11 mouse cellular contexts compared by ENCODE assay signal in the genomic region with DNA sequence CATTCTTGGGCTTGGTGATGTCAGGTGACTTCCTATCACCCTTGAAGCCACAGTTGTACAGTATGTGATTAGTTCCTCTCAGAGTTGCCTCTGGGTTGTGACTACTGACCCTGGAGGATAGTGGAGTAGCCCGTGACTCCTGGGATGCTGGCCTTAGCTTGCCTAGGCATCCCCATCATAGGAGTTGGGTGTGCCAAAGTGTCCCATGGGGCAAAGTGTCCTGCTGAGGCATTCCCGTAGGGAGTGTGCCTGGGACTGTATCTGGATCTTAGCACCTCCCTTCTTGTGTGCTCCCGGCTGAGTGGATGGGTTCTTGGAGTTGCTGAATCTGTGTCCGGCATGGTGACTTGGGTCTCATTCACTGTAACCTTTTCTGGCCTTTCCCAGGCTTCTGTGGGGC. TPM values are rescaled to one million over a fixed set of nuclear protein-coding genes. Genes with fewer than 3 reads are reported as not detected.
DNase-seq lines count a peak whose midpoint lies in the region; ATAC-seq and TF ChIP-seq lines count a peak whose summit lies in the region.
"Had no signal": no experiment of that assay in that cellular context is flagged by ENCODE, and none has a peak within 500 bp of the region (broad histone marks: within the 10 kb centered on the region; RNA-seq: fewer than 3 reads in every experiment).

No protein-coding gene starts in this region.

- H3K27me3 ChIP-seq in heart, embryonic 10.5 days (ENCODE audit: insufficient read depth, poor library complexity, severe bottlenecking), result no peaks in the 10 kb centered on the region
- H3K27me3 ChIP-seq in hindbrain, postnatal 0 days (ENCODE audit: insufficient read depth, low read length), result no peaks in the 10 kb centered on the region
- no peaks in the 10 kb centered on the region for H3K27me3 ChIP-seq in liver, embryonic 16.5 days (ENCODE audit: control insufficient read depth, insufficient read depth, low read depth, low read length)
- H3K27me3 ChIP-seq: hindbrain, embryonic 15.5 days had no signal

- peaks cover 41% of the 10 kb centered on the region for H3K4me1 ChIP-seq in heart, embryonic 10.5 days
- H3K4me1 ChIP-seq in hindbrain, postnatal 0 days (ENCODE audit: insufficient read depth, low read length), result no peaks in the 10 kb centered on the region
- H3K4me1 ChIP-seq in liver, embryonic 16.5 days (ENCODE audit: control insufficient read depth, low read depth, low read length), result peaks cover 14% of the 10 kb centered on the region

- DNase-seq in heart, embryonic 10.5 days (ENCODE audit: low spot score), result no peak
- DNase-seq in heart, postnatal 10 days, result no peak
- DNase-seq in layer of hippocampus, adult 2 months (ENCODE audit: low spot score in 2 of 2), result no peak
- DNase-seq in layer of hippocampus, adult 18-20 months (ENCODE audit: low spot score in 2 of 2), result no peak
- no peak for DNase-seq in hindbrain, postnatal 0 days (ENCODE audit: low spot score)
- DNase-seq in spleen, postnatal 14 days (ENCODE audit: low spot score in 2 of 2), result no peak
- no peak for DNase-seq in thymus, postnatal 0 days (ENCODE audit: low spot score)

- H3K27ac ChIP-seq in heart, embryonic 10.5 days, result peak overlapping the region; percentile 83
- H3K27ac ChIP-seq in layer of hippocampus, adult 2 months, result peak overlapping the region; percentile 87
- peak overlapping the region; percentile 73 for H3K27ac ChIP-seq in hindbrain, postnatal 0 days
- H3K27ac ChIP-seq in liver, embryonic 16.5 days (ENCODE audit: low read length), result no peak overlapping the region
- H3K27ac ChIP-seq: midbrain, embryonic 10.5 days had no signal

- 62% methylated on average over 4 of the region's 4 CpGs for WGBS in heart, embryonic 10.5 days
- WGBS in hindbrain, postnatal 0 days, result 91% methylated on average over 4 of the region's 4 CpGs
- WGBS in liver, embryonic 16.5 days (ENCODE audit: insufficient replicate concordance), result 71% methylated on average over 4 of the region's 4 CpGs

- H3K36me3 ChIP-seq in heart, embryonic 10.5 days, result peaks cover 95% of the 10 kb centered on the region
- peaks cover 85% of the 10 kb centered on the region for H3K36me3 ChIP-seq in hindbrain, postnatal 0 days (ENCODE audit: insufficient read depth, low read length)
- peaks cover 63% of the 10 kb centered on the region for H3K36me3 ChIP-seq in liver, embryonic 16.5 days (ENCODE audit: control insufficient read depth, insufficient read depth)

- intact Hi-C loops in heart, postnatal 10 days (cut with DNase I), result loop anchor here (1.0 kb wide), 2 partner anchors 18 to 28 kb away; no protein-coding TSS in a partner anchor

- no peak; the same call in 1 of the 2 replicates for TF ChIP-seq CTCF in layer of hippocampus, adult 2 months (conservative IDR thresholded peaks at IDR 0.05)
- no peak for TF ChIP-seq CTCF in hindbrain, postnatal 0 days (IDR thresholded peaks at IDR 0.05; ENCODE audit: low read depth)

- ATAC-seq in hindbrain, postnatal 0 days, result peak; percentile 12; the same call in 1 of the 2 replicates
- 0 out of 2 replicates have a peak, but pooled peaks have one; percentile 8 for ATAC-seq in liver, embryonic 16.5 days (ENCODE audit: low read depth)

- H3K4me2 ChIP-seq in hindbrain, postnatal 0 days (ENCODE audit: low read depth, low read length), result no peak overlapping the region
- H3K4me2 ChIP-seq in liver, embryonic 16.5 days (ENCODE audit: low read depth, low read length), result no peak overlapping the region
- H3K4me2 ChIP-seq: hindbrain, embryonic 15.5 days had no signal

- no peaks in the 10 kb centered on the region for H3K9me3 ChIP-seq in heart, embryonic 10.5 days
- H3K9me3 ChIP-seq in hindbrain, postnatal 0 days (ENCODE audit: low read length), result no peaks in the 10 kb centered on the region
- no peaks in the 10 kb centered on the region for H3K9me3 ChIP-seq in liver, embryonic 16.5 days (replicated peaks; ENCODE audit: control insufficient read depth, low read length)
- H3K9me3 ChIP-seq: hindbrain, embryonic 15.5 days; midbrain, embryonic 10.5 days had no signal

- H3K9ac ChIP-seq in hindbrain, postnatal 0 days (replicated peaks; ENCODE audit: low read length), result no peak overlapping the region
- H3K9ac ChIP-seq in liver, embryonic 16.5 days (ENCODE audit: low read depth, low read length), result no peak overlapping the region

- peak overlapping the region; percentile 20; the same call in 1 of the 2 replicates for H3K4me3 ChIP-seq in heart, embryonic 10.5 days
- H3K4me3 ChIP-seq in layer of hippocampus, adult 2 months, result no peak overlapping the region
- no peak overlapping the region for H3K4me3 ChIP-seq in hindbrain, postnatal 0 days (ENCODE audit: low read length)
- no peak overlapping the region for H3K4me3 ChIP-seq in liver, embryonic 16.5 days (ENCODE audit: low read depth, low read length)
- H3K4me3 ChIP-seq: hindbrain, embryonic 15.5 days; midbrain, embryonic 10.5 days had no signal

RNA-seq across cellular contexts. Expression of gene Dot1l, which starts 20.0 kb away (rescaled TPM):
- 25.6 and 26.1 TPM in 2 replicates for polyA plus RNA-seq in heart, embryonic 10.5 days (2016; fragmentation: Nextera tagmentation; extraction: Ambion mirVana)
- total RNA-seq in heart, postnatal 10 days (2021), result 10 to 100 TPM; 66.3 to 67.6 TPM
- 10 to 100 TPM; 52.0 to 63.6 TPM for total RNA-seq in layer of hippocampus, adult 2 months (2021)
- total RNA-seq in layer of hippocampus, adult 18-20 months (2021), result 10 to 100 TPM; 40.6 to 49.6 TPM
- 27.2 and 27.7 TPM in 2 replicates for total RNA-seq in hindbrain, postnatal 0 days (2014; rRNA removed)
- polyA plus RNA-seq in hindbrain, postnatal 0 days (2015; fragmentation: Nextera tagmentation; extraction: Ambion mirVana), result 10.3 and 12.6 TPM in 2 replicates
- polyA plus RNA-seq in liver, embryonic 16.5 days (2015; fragmentation: Nextera tagmentation; extraction: Ambion mirVana), result 6.0 and 7.5 TPM in 2 replicates
- 10.5 and 15.0 TPM in 2 replicates for polyA plus RNA-seq in thymus, postnatal 0 days (2015; fragmentation: Nextera tagmentation; extraction: Ambion mirVana)

RNA-seq across cellular contexts. Expression of gene Sf3a2, which starts 23.0 kb away (rescaled TPM):
- polyA plus RNA-seq in heart, embryonic 10.5 days (2016; fragmentation: Nextera tagmentation; extraction: Ambion mirVana), result 70.6 and 84.1 TPM in 2 replicates
- total RNA-seq in heart, postnatal 10 days (2021), result 10 to 100 TPM; 36.8 to 41.4 TPM
- total RNA-seq in layer of hippocampus, adult 2 months (2021), result 10 to 100 TPM; 51.7 to 55.1 TPM
- total RNA-seq in layer of hippocampus, adult 18-20 months (2021), result 10 to 100 TPM; 52.3 to 57.3 TPM
- 14.2 and 22.0 TPM in 2 replicates for total RNA-seq in hindbrain, postnatal 0 days (2014; rRNA removed)
- 48.7 and 53.2 TPM in 2 replicates for polyA plus RNA-seq in hindbrain, postnatal 0 days (2015; fragmentation: Nextera tagmentation; extraction: Ambion mirVana)
- polyA plus RNA-seq in liver, embryonic 16.5 days (2015; fragmentation: Nextera tagmentation; extraction: Ambion mirVana), result 23.4 and 30.1 TPM in 2 replicates
- 62.7 and 80.3 TPM in 2 replicates for polyA plus RNA-seq in thymus, postnatal 0 days (2015; fragmentation: Nextera tagmentation; extraction: Ambion mirVana)

RNA-seq across cellular contexts. Expression of gene Plekhj1, which starts 23.4 kb away (rescaled TPM):
- 116 and 151 TPM in 2 replicates for polyA plus RNA-seq in heart, embryonic 10.5 days (2016; fragmentation: Nextera tagmentation; extraction: Ambion mirVana)
- 10 to 100 TPM; 32.6 to 32.9 TPM for total RNA-seq in heart, postnatal 10 days (2021)
- 10 to 100 TPM; 68.4 to 76.3 TPM for total RNA-seq in layer of hippocampus, adult 2 months (2021)
- total RNA-seq in layer of hippocampus, adult 18-20 months (2021), result 10 to 100 TPM; 63.3 to 71.2 TPM
- 74.4 and 82.3 TPM in 2 replicates for total RNA-seq in hindbrain, postnatal 0 days (2014; rRNA removed)
- polyA plus RNA-seq in hindbrain, postnatal 0 days (2015; fragmentation: Nextera tagmentation; extraction: Ambion mirVana), result 99.4 and 103 TPM in 2 replicates
- polyA plus RNA-seq in liver, embryonic 16.5 days (2015; fragmentation: Nextera tagmentation; extraction: Ambion mirVana), result 61.4 and 64.7 TPM in 2 replicates
- 137 and 140 TPM in 2 replicates for polyA plus RNA-seq in thymus, postnatal 0 days (2015; fragmentation: Nextera tagmentation; extraction: Ambion mirVana)

RNA-seq across cellular contexts. Expression of gene Amh, which starts 30.1 kb away (rescaled TPM):
- not detected in 2 replicates for polyA plus RNA-seq in heart, embryonic 10.5 days (2016; fragmentation: Nextera tagmentation; extraction: Ambion mirVana)
- under 1 TPM; 0.41 to 0.45 TPM for total RNA-seq in heart, postnatal 10 days (2021)
- 1 to 10 TPM; 2.7 to 5.3 TPM for total RNA-seq in layer of hippocampus, adult 2 months (2021)
- total RNA-seq in layer of hippocampus, adult 18-20 months (2021), result 1 to 10 TPM; 3.3 to 3.6 TPM
- 0.47 and 2.6 TPM in 2 replicates for total RNA-seq in hindbrain, postnatal 0 days (2014; rRNA removed)
- 0.24 TPM in 1 of 2 replicates, not detected in the other for polyA plus RNA-seq in hindbrain, postnatal 0 days (2015; fragmentation: Nextera tagmentation; extraction: Ambion mirVana)
- polyA plus RNA-seq in liver, embryonic 16.5 days (2015; fragmentation: Nextera tagmentation; extraction: Ambion mirVana), result 0.08 TPM in 1 of 2 replicates, not detected in the other
- 0.08 TPM in 2 replicates for polyA plus RNA-seq in thymus, postnatal 0 days (2015; fragmentation: Nextera tagmentation; extraction: Ambion mirVana)
- total RNA-seq: common myeloid progenitor, adult 5-6 weeks had no signal
- polyA plus RNA-seq: midbrain, embryonic 10.5 days had no signal

RNA-seq across cellular contexts. Expression of gene Ap3d1, which starts 32.9 kb away (rescaled TPM):
- polyA plus RNA-seq in heart, embryonic 10.5 days (2016; fragmentation: Nextera tagmentation; extraction: Ambion mirVana), result 53.1 and 60.4 TPM in 2 replicates
- 10 to 100 TPM; 47.6 to 52.5 TPM for total RNA-seq in heart, postnatal 10 days (2021)
- total RNA-seq in layer of hippocampus, adult 2 months (2021), result 100 to 1,000 TPM; 145 to 153 TPM
- 100 to 1,000 TPM; 138 TPM for total RNA-seq in layer of hippocampus, adult 18-20 months (2021)
- 195 and 201 TPM in 2 replicates for total RNA-seq in hindbrain, postnatal 0 days (2014; rRNA removed)
- polyA plus RNA-seq in hindbrain, postnatal 0 days (2015; fragmentation: Nextera tagmentation; extraction: Ambion mirVana), result 99.2 and 99.7 TPM in 2 replicates
- polyA plus RNA-seq in liver, embryonic 16.5 days (2015; fragmentation: Nextera tagmentation; extraction: Ambion mirVana), result 20.9 and 21.2 TPM in 2 replicates
- 48.0 and 54.8 TPM in 2 replicates for polyA plus RNA-seq in thymus, postnatal 0 days (2015; fragmentation: Nextera tagmentation; extraction: Ambion mirVana)
